Mouse (Mus musculus) left cerebral cortex, adult 2 months (tissue): ENCODE data around the gene Syt8. TPM values are rescaled to one million over a fixed set of nuclear protein-coding genes. Genes with fewer than 3 reads are reported as not detected.

ENCODE experiments used
- DNase-seq, 2 experiments: peaks; one replicate each; pipeline ENCODE4 v3.0.0; 2021 to 2022; ENCODE audit warnings: low spot score in 2 of 2, mixed read lengths in 1 of 2; ENCODE audit errors: extremely low spot score in 1 of 2
- H3K27ac ChIP-seq: fragments of 200-600 bp; 2 replicates; pipeline ENCODE4 v1.8.1; 2022
- H3K4me3 ChIP-seq: fragments of 200-600 bp; 2 replicates; pipeline ENCODE4 v1.8.1; 2022
- CTCF ChIP-seq: fragments of 200-600 bp; IDR thresholded peaks from 2 replicates; pipeline ENCODE4 v1.8.1; 2022; ENCODE audit warnings: antibody characterized with exemption, mild to moderate bottlenecking, moderate library complexity
- intact Hi-C: fragments of 180-260 bp; cut with DNase I; formaldehyde crosslinking; loops from one replicate; pipeline ENCODE4 v1.15.1; 2025
- total RNA-seq, 2 experiments: library from RNA; stranded (reverse); gene quantifications; 2 replicates each; pipeline ENCODE4 v1.2.3; 2021

Gene Syt8
- total RNA-seq, 2 experiments from 2014 or later = not detected

- peak; percentile 62 for TF ChIP-seq CTCF
- intact Hi-C loops = no loop called here
- DNase-seq = peak in 1 of 2 experiments; percentile 38
- Histone ChIP-seq H3K4me3 (peak overlapping the region; percentile 26), H3K27ac (no peak overlapping the region)
Measured at GRCm38 (mm10) chr7:142481186-142481567, 46.5 kb downstream of the Syt8 start.

DNA sequence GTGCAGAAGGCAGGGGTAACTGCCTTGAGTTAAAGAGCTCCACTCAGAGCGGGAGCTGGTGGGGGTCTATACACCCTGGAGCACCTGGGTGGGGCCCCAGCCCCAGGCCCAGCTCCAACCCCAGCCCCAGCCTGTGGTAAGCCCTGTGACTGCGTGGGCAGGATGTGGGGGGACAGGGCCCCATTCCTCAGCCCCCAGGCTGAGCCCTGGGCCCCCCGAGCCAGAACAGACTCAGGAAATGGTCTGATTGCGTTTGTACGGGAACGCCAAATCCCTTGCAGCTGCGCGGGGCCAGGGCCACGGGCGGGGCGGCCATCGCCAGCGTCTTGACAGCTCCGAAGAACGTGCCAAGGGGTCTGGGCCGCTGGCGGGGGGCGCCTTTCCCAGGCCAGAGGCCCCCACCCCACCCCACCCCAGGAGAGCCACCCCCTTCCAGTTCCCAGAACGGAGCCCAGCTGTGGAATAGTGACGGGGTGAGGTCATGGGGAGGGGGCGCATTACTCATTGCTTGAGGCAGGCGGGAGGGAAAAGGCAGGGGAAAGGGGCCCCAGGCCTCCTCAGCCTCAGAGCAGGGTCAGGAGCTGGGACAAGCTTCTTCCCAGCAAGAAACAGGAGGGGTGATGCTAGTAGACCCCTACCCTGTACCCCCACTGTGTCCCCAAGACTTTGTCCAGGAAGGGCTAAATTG, 47.1 kb downstream of the Syt8 start:
- no peak for DNase-seq

DNA sequence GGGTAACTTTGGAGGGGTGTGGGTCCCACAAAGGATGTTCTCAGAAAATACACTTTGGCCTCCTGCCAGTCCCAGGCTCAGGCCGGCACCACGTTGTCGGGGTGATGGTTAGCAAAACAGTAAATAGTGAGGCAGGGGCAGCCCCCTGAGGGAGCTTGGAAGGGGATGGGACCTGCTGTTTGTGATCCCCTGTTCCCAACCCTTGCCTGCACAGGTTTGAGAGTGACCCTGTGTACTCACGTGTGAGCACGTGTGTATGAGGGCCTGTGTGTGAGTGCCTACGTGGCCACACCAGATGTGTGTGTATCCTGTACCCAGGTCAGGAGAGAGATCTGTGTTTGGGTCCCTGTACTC, 47.6 kb downstream of the Syt8 start:
- no peak overlapping the region for H3K4me3 ChIP-seq
- no peak for TF ChIP-seq CTCF
- intact Hi-C loops = no loop called here
- no peak for DNase-seq
- no peak overlapping the region for H3K27ac ChIP-seq

More for the DNA sequence above, 47.1 kb downstream of the Syt8 start:
- H3K4me3 ChIP-seq = peak overlapping the region; percentile 26
- peak overlapping the region; percentile 7; the same call in 1 of the 2 replicates for H3K27ac ChIP-seq
- TF ChIP-seq CTCF = no peak
- intact Hi-C loops = no loop called here

- TF ChIP-seq CTCF = no peak
- Histone ChIP-seq H3K27ac (no peak overlapping the region), H3K4me3 (no peak overlapping the region)
- intact Hi-C loops = no loop called here
- DNase-seq = no peak
Measured at GRCm38 (mm10) chr7:142483136-142483535, 48.5 kb downstream of the Syt8 start.

- intact Hi-C loops = no loop called here
- no peak for TF ChIP-seq CTCF
- Histone ChIP-seq H3K4me3 (no peak overlapping the region), H3K27ac (no peak overlapping the region)
- DNase-seq = no peak
Measured at GRCm38 (mm10) chr7:142484780-142485179, 50.1 kb downstream of the Syt8 start.

- intact Hi-C loops = loop anchor here (1.0 to 2.0 kb wide), 2 partner anchors 94 to 188 kb away; no protein-coding TSS in a partner anchor
- no peak for DNase-seq
- no peak overlapping the region for H3K27ac ChIP-seq
- no peak for TF ChIP-seq CTCF
- H3K4me3 ChIP-seq = no peak overlapping the region
Measured at GRCm38 (mm10) chr7:142486751-142487162, 52.1 kb downstream of the Syt8 start.

DNA sequence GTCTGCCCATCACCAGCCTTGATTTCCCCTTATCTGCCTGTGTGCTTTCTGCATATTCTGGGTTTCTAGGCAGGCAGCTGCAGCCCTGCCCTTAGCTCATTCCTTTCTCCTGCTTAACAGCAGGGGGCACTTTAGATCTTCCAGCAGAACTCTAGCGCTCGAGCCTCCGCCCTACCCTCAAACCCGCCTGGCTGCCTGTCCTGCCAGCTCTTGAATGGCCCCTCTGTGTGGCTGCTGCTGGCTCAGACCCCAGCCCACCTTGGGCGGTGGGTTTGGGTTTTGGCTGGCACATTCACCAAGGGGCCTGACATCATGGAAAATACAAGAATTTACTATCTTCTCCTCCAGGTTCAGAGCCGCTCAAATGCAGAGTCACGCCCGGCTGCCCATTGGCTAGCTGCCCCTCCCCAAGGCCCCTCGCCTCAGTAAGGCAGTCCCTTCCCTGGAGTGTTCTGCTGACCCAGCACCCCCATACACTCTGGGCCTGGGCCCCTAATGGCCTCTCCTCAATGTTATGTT, 52.8 kb downstream of the Syt8 start:
- intact Hi-C loops = loop anchor here (1.0 to 2.0 kb wide), 2 partner anchors 93 to 187 kb away; no protein-coding TSS in a partner anchor
- DNase-seq = peak in 1 of 2 experiments; percentile 24
- peak; percentile 59 for TF ChIP-seq CTCF
- no peak overlapping the region for H3K4me3 ChIP-seq
- H3K27ac ChIP-seq = no peak overlapping the region

DNA sequence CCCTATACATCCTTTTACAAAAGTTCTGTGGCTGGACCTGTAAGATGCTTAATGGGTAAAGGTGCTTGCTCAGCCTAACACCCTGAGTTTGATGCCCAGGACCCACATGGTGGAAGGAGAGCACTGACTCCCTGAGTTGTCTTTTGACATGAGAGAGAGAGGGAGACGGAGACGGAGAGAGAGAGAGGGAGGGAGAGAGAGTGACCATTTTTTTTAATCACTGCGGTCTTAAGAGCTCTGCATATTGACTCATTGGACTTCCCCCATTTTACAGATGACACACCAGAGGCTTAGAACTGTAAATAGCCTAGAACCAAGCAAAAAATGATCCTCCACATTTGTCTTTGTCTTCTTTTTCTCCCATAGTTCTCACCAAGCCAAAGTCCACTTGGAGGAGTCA, 53.4 kb downstream of the Syt8 start:
- TF ChIP-seq CTCF = no peak
- H3K4me3 ChIP-seq = no peak overlapping the region
- no peak for DNase-seq
- intact Hi-C loops = no loop called here
- no peak overlapping the region for H3K27ac ChIP-seq

Other genes with a start within 250 kb of the Syt8 start
- not detected for gene Gm10153, start 244.5 kb upstream of the Syt8 start, total RNA-seq
- gene Krtap5-3, start 233.5 kb upstream of the Syt8 start, total RNA-seq = not detected
- gene Gm7579, start 223.0 kb upstream of the Syt8 start, total RNA-seq = not detected
- not detected for gene Krtap5-5, start 204.9 kb upstream of the Syt8 start, total RNA-seq
- gene Gm40460, start 193.8 kb upstream of the Syt8 start, total RNA-seq = not detected
- not detected for gene Gm2431, start 176.5 kb upstream of the Syt8 start, total RNA-seq
- not detected for gene Gm4559, start 160.5 kb upstream of the Syt8 start, total RNA-seq
- gene Krtap5-1, start 137.7 kb upstream of the Syt8 start, total RNA-seq = not detected
- not detected for gene Krtap5-4, start 131.3 kb upstream of the Syt8 start, total RNA-seq
- 10 to 100 TPM; 31.4 to 36.1 TPM for gene Ifitm10, start 61.1 kb upstream of the Syt8 start, total RNA-seq
- gene Gm49369, start 52.2 kb upstream of the Syt8 start, total RNA-seq = 1 to 10 TPM; 4.3 to 4.5 TPM
- gene Ctsd, start 46.8 kb upstream of the Syt8 start, total RNA-seq = 100 to 1,000 TPM; 304 TPM
- gene Tnni2, start 7.0 kb downstream of the Syt8 start, total RNA-seq = under 1 TPM in 1 of 2 experiments, not detected in 1; 0.50 TPM
- 1 to 10 TPM; 3.4 to 7.1 TPM for gene Lsp1, start 26.0 kb downstream of the Syt8 start, total RNA-seq
- gene Tnnt3, start 64.0 kb downstream of the Syt8 start, total RNA-seq = not detected
- 1 to 10 TPM; 4.7 to 6.7 TPM for gene Mrpl23, start 97.8 kb downstream of the Syt8 start, total RNA-seq
- 100 to 1,000 TPM in 1 of 2 experiments, 10 to 100 TPM in 1; 67.4 to 120 TPM for gene Igf2, start 232.0 kb downstream of the Syt8 start, total RNA-seq
- gene Gm49394, start 235.1 kb downstream of the Syt8 start, total RNA-seq = under 1 TPM in 1 of 2 experiments, not detected in 1; 0.11 TPM